Mouse (Mus musculus): ENCODE measurements around the gene Rasal3. TPM values are rescaled to one million over a fixed set of nuclear protein-coding genes. Genes with fewer than 3 reads are reported as not detected.
A peak's percentile ranks its signal among the peaks of the same experiment; 100 is the strongest.

Gene Rasal3
- polyA plus RNA-seq, 1 experiment from 2014 or later: 0.20 TPM

- Histone ChIP-seq H3K27me3 (ENCODE audit: control insufficient read depth, insufficient read depth, low read length) (peaks cover 6% of the 10 kb centered on the region; the same call in 1 of the 2 replicates), H3K9me3 (ENCODE audit: control insufficient read depth, low read length) (no peaks in the 10 kb centered on the region), H3K9ac (ENCODE audit: low read depth, low read length) (no peak overlapping the region), H3K4me2 (replicated peaks; ENCODE audit: low read depth, low read length) (no peak overlapping the region), H3K36me3 (ENCODE audit: control insufficient read depth, insufficient read depth, low read length) (no peaks in the 10 kb centered on the region), H3K4me3 (ENCODE audit: low read length) (no peak overlapping the region), H3K27ac (ENCODE audit: low read depth, low read length) (no peak overlapping the region), H3K4me1 (ENCODE audit: control insufficient read depth, insufficient read depth, low read length) (no peaks in the 10 kb centered on the region)
- WGBS: 75% methylated on average over 11 of the region's 11 CpGs
- ATAC-seq (ENCODE audit: low FRiP score, low TSS enrichment): no peak
Observed at GRCm38 (mm10) chr17:32402779-32403157, 615 bp downstream of the Rasal3 start.

GRCm38 (mm10) chr17:32402011-32402778 lies 1.2 kb downstream of the Rasal3 start:
- Histone ChIP-seq H3K36me3 (ENCODE audit: control insufficient read depth, insufficient read depth, low read length) (no peaks in the 10 kb centered on the region), H3K4me2 (replicated peaks; ENCODE audit: low read depth, low read length) (no peak overlapping the region), H3K27me3 (ENCODE audit: control insufficient read depth, insufficient read depth, low read length) (peaks cover 12% of the 10 kb centered on the region), H3K9me3 (ENCODE audit: control insufficient read depth, low read length) (no peaks in the 10 kb centered on the region), H3K9ac (ENCODE audit: low read depth, low read length) (no peak overlapping the region), H3K4me3 (ENCODE audit: low read length) (no peak overlapping the region), H3K4me1 (ENCODE audit: control insufficient read depth, insufficient read depth, low read length) (no peaks in the 10 kb centered on the region), H3K27ac (ENCODE audit: low read depth, low read length) (no peak overlapping the region)
- no peak for ATAC-seq (ENCODE audit: low FRiP score, low TSS enrichment)
- WGBS: 81% methylated on average over 9 of the region's 9 CpGs

- no peak overlapping the region for H3K9ac ChIP-seq (ENCODE audit: low read depth, low read length)
- H3K27me3 ChIP-seq (ENCODE audit: control insufficient read depth, insufficient read depth, low read length): peaks cover 54% of the 10 kb centered on the region
- WGBS: 1% methylated on average over 35 of the region's 37 CpGs
- H3K4me3 ChIP-seq (ENCODE audit: low read length): peak overlapping the region; percentile 27
- peak overlapping the region; percentile 37 for H3K4me2 ChIP-seq (replicated peaks; ENCODE audit: low read depth, low read length)
- no peak overlapping the region for H3K27ac ChIP-seq (ENCODE audit: low read depth, low read length)
- ATAC-seq (ENCODE audit: low FRiP score, low TSS enrichment): no peak
- H3K4me1 ChIP-seq (ENCODE audit: control insufficient read depth, insufficient read depth, low read length): peaks cover 8% of the 10 kb centered on the region
- H3K9me3 ChIP-seq (ENCODE audit: control insufficient read depth, low read length): no peaks in the 10 kb centered on the region
- no peaks in the 10 kb centered on the region for H3K36me3 ChIP-seq (ENCODE audit: control insufficient read depth, insufficient read depth, low read length)
Observed at GRCm38 (mm10) chr17:32396266-32396665, 7.1 kb downstream of the Rasal3 start.

- Histone ChIP-seq H3K27ac (ENCODE audit: low read depth, low read length) (no peak overlapping the region), H3K36me3 (ENCODE audit: control insufficient read depth, insufficient read depth, low read length) (no peaks in the 10 kb centered on the region), H3K27me3 (ENCODE audit: control insufficient read depth, insufficient read depth, low read length) (peaks cover 65% of the 10 kb centered on the region), H3K4me1 (ENCODE audit: control insufficient read depth, insufficient read depth, low read length) (peaks cover 8% of the 10 kb centered on the region), H3K4me2 (replicated peaks; ENCODE audit: low read depth, low read length) (no peak overlapping the region), H3K9ac (ENCODE audit: low read depth, low read length) (no peak overlapping the region), H3K9me3 (ENCODE audit: control insufficient read depth, low read length) (no peaks in the 10 kb centered on the region), H3K4me3 (ENCODE audit: low read length) (no peak overlapping the region)
- 87% methylated on average over 10 of the region's 10 CpGs for WGBS
- no peak for ATAC-seq (ENCODE audit: low FRiP score, low TSS enrichment)
Observed at GRCm38 (mm10) chr17:32393944-32394343, 9.4 kb downstream of the Rasal3 start.

GRCm38 (mm10) chr17:32389101-32389659 lies 14.2 kb downstream of the Rasal3 start, which contains the start of gene Wiz:
TSS of gene Wiz (minus strand) at chr17:32389439.
- peaks cover 6% of the 10 kb centered on the region; the same call in 1 of the 2 replicates for H3K36me3 ChIP-seq (ENCODE audit: control insufficient read depth, insufficient read depth, low read length)
- WGBS: 0% methylated on average over 30 of the region's 44 CpGs
- H3K9ac ChIP-seq (ENCODE audit: low read depth, low read length): peak within 1 kb of the TSS; percentile 77
- H3K4me1 ChIP-seq (ENCODE audit: control insufficient read depth, insufficient read depth, low read length): peaks cover 16% of the 10 kb centered on the region
- H3K27ac ChIP-seq (ENCODE audit: low read depth, low read length): peak within 1 kb of the TSS; percentile 74
- peak; percentile 87 for ATAC-seq (ENCODE audit: low FRiP score, low TSS enrichment)
- H3K4me3 ChIP-seq (ENCODE audit: low read length): peak within 1 kb of the TSS; percentile 78
- no peaks in the 10 kb centered on the region for H3K9me3 ChIP-seq (ENCODE audit: control insufficient read depth, low read length)
- peak within 1 kb of the TSS; percentile 96 for H3K4me2 ChIP-seq (replicated peaks; ENCODE audit: low read depth, low read length)
- H3K27me3 ChIP-seq (ENCODE audit: control insufficient read depth, insufficient read depth, low read length): peaks cover 25% of the 10 kb centered on the region

- H3K27me3 ChIP-seq (ENCODE audit: control insufficient read depth, insufficient read depth, low read length): peaks cover 25% of the 10 kb centered on the region
- 2% methylated on average over 28 of the region's 39 CpGs for WGBS
- peak overlapping the region; percentile 96 for H3K4me2 ChIP-seq (replicated peaks; ENCODE audit: low read depth, low read length)
- H3K36me3 ChIP-seq (ENCODE audit: control insufficient read depth, insufficient read depth, low read length): peaks cover 6% of the 10 kb centered on the region; the same call in 1 of the 2 replicates
- peak overlapping the region; percentile 77 for H3K9ac ChIP-seq (ENCODE audit: low read depth, low read length)
- H3K4me3 ChIP-seq (ENCODE audit: low read length): peak overlapping the region; percentile 78
- peaks cover 16% of the 10 kb centered on the region for H3K4me1 ChIP-seq (ENCODE audit: control insufficient read depth, insufficient read depth, low read length)
- H3K9me3 ChIP-seq (ENCODE audit: control insufficient read depth, low read length): no peaks in the 10 kb centered on the region
- ATAC-seq (ENCODE audit: low FRiP score, low TSS enrichment): peak; percentile 59
- peak overlapping the region; percentile 74 for H3K27ac ChIP-seq (ENCODE audit: low read depth, low read length)
Observed at GRCm38 (mm10) chr17:32388370-32389100, 14.8 kb downstream of the Rasal3 start.

GRCm38 (mm10) chr17:32387986-32388369 lies 15.4 kb downstream of the Rasal3 start:
- H3K27me3 ChIP-seq (ENCODE audit: control insufficient read depth, insufficient read depth, low read length): peaks cover 25% of the 10 kb centered on the region
- H3K9ac ChIP-seq (ENCODE audit: low read depth, low read length): peak overlapping the region; percentile 77; the same call in 1 of the 2 replicates
- 21% methylated on average over 7 of the region's 7 CpGs for WGBS
- peak overlapping the region; percentile 78 for H3K4me3 ChIP-seq (ENCODE audit: low read length)
- peak overlapping the region; percentile 74; the same call in 1 of the 2 replicates for H3K27ac ChIP-seq (ENCODE audit: low read depth, low read length)
- peak overlapping the region; percentile 96 for H3K4me2 ChIP-seq (replicated peaks; ENCODE audit: low read depth, low read length)
- peaks cover 6% of the 10 kb centered on the region; the same call in 1 of the 2 replicates for H3K36me3 ChIP-seq (ENCODE audit: control insufficient read depth, insufficient read depth, low read length)
- peak; percentile 18; the same call in 1 of the 2 replicates for ATAC-seq (ENCODE audit: low FRiP score, low TSS enrichment)
- no peaks in the 10 kb centered on the region for H3K9me3 ChIP-seq (ENCODE audit: control insufficient read depth, low read length)
- H3K4me1 ChIP-seq (ENCODE audit: control insufficient read depth, insufficient read depth, low read length): peaks cover 16% of the 10 kb centered on the region

GRCm38 (mm10) chr17:32386659-32387432 lies 16.5 kb downstream of the Rasal3 start:
- WGBS: 78% methylated on average over 9 of the region's 9 CpGs
- Histone ChIP-seq H3K4me3 (ENCODE audit: low read length) (no peak overlapping the region), H3K4me1 (ENCODE audit: control insufficient read depth, insufficient read depth, low read length) (peaks cover 12% of the 10 kb centered on the region), H3K27ac (ENCODE audit: low read depth, low read length) (no peak overlapping the region), H3K9me3 (ENCODE audit: control insufficient read depth, low read length) (no peaks in the 10 kb centered on the region), H3K27me3 (ENCODE audit: control insufficient read depth, insufficient read depth, low read length) (peaks cover 16% of the 10 kb centered on the region), H3K9ac (ENCODE audit: low read depth, low read length) (no peak overlapping the region), H3K4me2 (replicated peaks; ENCODE audit: low read depth, low read length) (no peak overlapping the region), H3K36me3 (ENCODE audit: control insufficient read depth, insufficient read depth, low read length) (peaks cover 6% of the 10 kb centered on the region; the same call in 1 of the 2 replicates)
- ATAC-seq (ENCODE audit: low FRiP score, low TSS enrichment): no peak
